ENCODE assay signal across 9 mouse cellular contexts in genomic region chr1:160210566-160210965, GRCm38 (mm10). TPM values are rescaled to one million over a fixed set of nuclear protein-coding genes. Genes with fewer than 3 reads are reported as not detected.
DNase-seq lines count a peak whose midpoint lies in the region; ATAC-seq and TF ChIP-seq lines count a peak whose summit lies in the region.
"Had no signal": no experiment of that assay in that cellular context is flagged by ENCODE, and none has a peak within 500 bp of the region (broad histone marks: within the 10 kb centered on the region; RNA-seq: fewer than 3 reads in every experiment).

No protein-coding gene starts in this region.

- DNase-seq in heart, adult 9 months (ENCODE audit: low spot score in 2 of 2), result no peak
- DNase-seq in liver, embryonic 13.5 days, result no peak
- DNase-seq in retina, embryonic 14.5 days (ENCODE audit: low spot score), result no peak
- no peak for DNase-seq in layer of hippocampus, postnatal 14 days (ENCODE audit: low spot score in 2 of 2)
- DNase-seq in spleen, postnatal 10 days (ENCODE audit: low spot score in 2 of 2), result no peak

- peak overlapping the region; percentile 78 for H3K4me2 ChIP-seq in heart, embryonic 12.5 days
- H3K4me2 ChIP-seq in forebrain, embryonic 12.5 days, result peak overlapping the region; percentile 71
- H3K4me2 ChIP-seq in liver, embryonic 13.5 days, result peak overlapping the region; percentile 86

- TF ChIP-seq CTCF in E14TG2a.4 (conservative IDR thresholded peaks at IDR 0.05; ENCODE audit: low read length), result no peak

- no peaks in the 10 kb centered on the region for H3K9me3 ChIP-seq in heart, embryonic 12.5 days (replicated peaks)
- no peaks in the 10 kb centered on the region for H3K9me3 ChIP-seq in E14TG2a.4 (ENCODE audit: low read length)
- no peaks in the 10 kb centered on the region for H3K9me3 ChIP-seq in forebrain, embryonic 12.5 days
- H3K9me3 ChIP-seq in liver, embryonic 13.5 days (replicated peaks), result no peaks in the 10 kb centered on the region

- peaks cover 11% of the 10 kb centered on the region for H3K4me1 ChIP-seq in heart, embryonic 12.5 days (replicated peaks)
- H3K4me1 ChIP-seq in E14TG2a.4 (replicated peaks; ENCODE audit: low read depth, low read length), result peaks cover 59% of the 10 kb centered on the region
- H3K4me1 ChIP-seq in forebrain, embryonic 12.5 days, result peaks cover 22% of the 10 kb centered on the region
- peaks cover 39% of the 10 kb centered on the region for H3K4me1 ChIP-seq in liver, embryonic 13.5 days (replicated peaks)

- no peak for ATAC-seq in heart, embryonic 12.5 days (ENCODE audit: insufficient number of reproducible peaks, low FRiP score)
- no peak for ATAC-seq in forebrain, embryonic 12.5 days (ENCODE audit: low FRiP score)
- no peak for ATAC-seq in liver, embryonic 13.5 days (ENCODE audit: low read depth)
- ATAC-seq: Patski had no signal

- no peak overlapping the region for H3K4me3 ChIP-seq in heart, embryonic 12.5 days
- peak overlapping the region; percentile 96 for H3K4me3 ChIP-seq in E14TG2a.4 (replicated peaks; ENCODE audit: low read length)
- peak overlapping the region; percentile 90 for H3K4me3 ChIP-seq in forebrain, embryonic 12.5 days (replicated peaks)
- H3K4me3 ChIP-seq in liver, embryonic 13.5 days (replicated peaks), result peak overlapping the region; percentile 93

- no peak overlapping the region for H3K27ac ChIP-seq in heart, embryonic 12.5 days (ENCODE audit: poor library complexity, severe bottlenecking)
- no peak overlapping the region for H3K27ac ChIP-seq in forebrain, embryonic 12.5 days
- peak overlapping the region; percentile 95; the same call in 1 of the 2 replicates for H3K27ac ChIP-seq in liver, embryonic 13.5 days

- 65% methylated on average over 3 of the region's 3 CpGs for WGBS in heart, embryonic 12.5 days
- 63% methylated on average over 3 of the region's 3 CpGs for WGBS in forebrain, embryonic 12.5 days
- WGBS in liver, embryonic 13.5 days (ENCODE audit: insufficient replicate concordance), result 37% methylated on average over 3 of the region's 3 CpGs

- H3K9ac ChIP-seq in heart, embryonic 12.5 days, result no peak overlapping the region
- H3K9ac ChIP-seq in forebrain, embryonic 12.5 days, result peak overlapping the region; percentile 96; the same call in 1 of the 2 replicates
- H3K9ac ChIP-seq in liver, embryonic 13.5 days, result peak overlapping the region; percentile 97

- no peaks in the 10 kb centered on the region for H3K27me3 ChIP-seq in heart, embryonic 12.5 days (replicated peaks)
- no peaks in the 10 kb centered on the region for H3K27me3 ChIP-seq in E14TG2a.4 (ENCODE audit: insufficient read depth, low read length)
- no peaks in the 10 kb centered on the region for H3K27me3 ChIP-seq in forebrain, embryonic 12.5 days
- H3K27me3 ChIP-seq in liver, embryonic 13.5 days, result no peaks in the 10 kb centered on the region
- H3K27me3 ChIP-seq: Patski had no signal

- H3K36me3 ChIP-seq in heart, embryonic 12.5 days, result peaks cover 25% of the 10 kb centered on the region
- peaks cover 49% of the 10 kb centered on the region for H3K36me3 ChIP-seq in E14TG2a.4 (ENCODE audit: insufficient read depth, low read length)
- peaks cover 24% of the 10 kb centered on the region for H3K36me3 ChIP-seq in forebrain, embryonic 12.5 days (replicated peaks)
- peaks cover 34% of the 10 kb centered on the region for H3K36me3 ChIP-seq in liver, embryonic 13.5 days

RNA-seq across cellular contexts. Expression of gene Cacybp, which starts 2.1 kb away (rescaled TPM):
- 175 and 181 TPM in 2 replicates for polyA plus RNA-seq in heart, embryonic 12.5 days (2016; fragmentation: Nextera tagmentation; extraction: Ambion mirVana)
- polyA plus RNA-seq in forebrain, embryonic 12.5 days (2016; fragmentation: Nextera tagmentation; extraction: Ambion mirVana), result 296 and 305 TPM in 2 replicates
- polyA plus RNA-seq in liver, embryonic 13.5 days (2015; fragmentation: Nextera tagmentation; extraction: Ambion mirVana), result 239 and 304 TPM in 2 replicates
- total RNA-seq in layer of hippocampus, postnatal 14 days (2021), result 10 to 100 TPM; 69.2 to 84.9 TPM

RNA-seq across cellular contexts. Expression of gene Mrps14, which starts 15.6 kb away (rescaled TPM):
- 184 and 185 TPM in 2 replicates for polyA plus RNA-seq in heart, embryonic 12.5 days (2016; fragmentation: Nextera tagmentation; extraction: Ambion mirVana)
- polyA plus RNA-seq in forebrain, embryonic 12.5 days (2016; fragmentation: Nextera tagmentation; extraction: Ambion mirVana), result 240 and 244 TPM in 2 replicates
- 256 and 261 TPM in 2 replicates for polyA plus RNA-seq in liver, embryonic 13.5 days (2015; fragmentation: Nextera tagmentation; extraction: Ambion mirVana)
- total RNA-seq in layer of hippocampus, postnatal 14 days (2021), result 10 to 100 TPM; 59.8 to 62.8 TPM

RNA-seq across cellular contexts. Expression of gene Tnn, which starts 57.2 kb away (rescaled TPM):
- 0.06 TPM in 1 of 2 replicates, not detected in the other for polyA plus RNA-seq in heart, embryonic 12.5 days (2016; fragmentation: Nextera tagmentation; extraction: Ambion mirVana)
- polyA plus RNA-seq in forebrain, embryonic 12.5 days (2016; fragmentation: Nextera tagmentation; extraction: Ambion mirVana), result 0.03 and 0.11 TPM in 2 replicates
- polyA plus RNA-seq in liver, embryonic 13.5 days (2015; fragmentation: Nextera tagmentation; extraction: Ambion mirVana), result 0.03 and 0.05 TPM in 2 replicates
- total RNA-seq in layer of hippocampus, postnatal 14 days (2021), result under 1 TPM in 1 of 2 experiments, not detected in 1; 0.14 TPM
